Mouse (Mus musculus) lung, embryonic 14.5 days (tissue): Measurements from ENCODE around the gene Nat10. TPM values are rescaled to one million over a fixed set of nuclear protein-coding genes. Genes with fewer than 3 reads are reported as not detected.

Source experiments
- ATAC-seq: fragments of 200-750 bp; cut with Nextera tagmentation; 2 replicates; pipeline ENCODE4 v1.8.0; 2017; ENCODE audit warnings: mild to moderate bottlenecking, moderate TSS enrichment, moderate library complexity; ENCODE audit not compliant: insufficient read depth
- DNase-seq: peaks from one replicate; pipeline ENCODE4 v3.0.0-alpha.2; 2015
- H3K27ac ChIP-seq: fragments of 300-500 bp; sonication (generic); 2 replicates; pipeline ENCODE4 v1.5.1; 2014; ENCODE audit warnings: low read depth, mild to moderate bottlenecking, moderate library complexity
- H3K27me3 ChIP-seq: fragments of 300-500 bp; sonication (generic); 2 replicates; pipeline ENCODE4 v1.6.1; 2014; ENCODE audit warnings: low read length, control low read depth; ENCODE audit not compliant: insufficient read depth
- H3K36me3 ChIP-seq: fragments of 300-500 bp; sonication (generic); 2 replicates; pipeline ENCODE4 v1.6.1; 2014; ENCODE audit warnings: control low read depth; ENCODE audit not compliant: insufficient read depth
- H3K4me1 ChIP-seq: fragments of 300-500 bp; sonication (generic); 2 replicates; pipeline ENCODE4 v1.6.1; 2014; ENCODE audit warnings: antibody characterized with exemption, control low read depth; ENCODE audit not compliant: insufficient read depth
- H3K4me2 ChIP-seq: fragments of 300-500 bp; sonication (generic); 2 replicates; pipeline ENCODE4 v1.6.1; 2014; ENCODE audit warnings: mild to moderate bottlenecking
- H3K4me3 ChIP-seq: fragments of 300-500 bp; sonication (generic); 2 replicates; pipeline ENCODE4 v1.5.1; 2014; ENCODE audit warnings: low read depth, low read length
- H3K9ac ChIP-seq: fragments of 300-500 bp; sonication (generic); 2 replicates; pipeline ENCODE4 v1.6.1; 2014
- H3K9me3 ChIP-seq: fragments of 300-500 bp; sonication (generic); 2 replicates; pipeline ENCODE4 v1.6.1; 2016; ENCODE audit warnings: low read depth, low read length, control low read depth
- CTCF ChIP-seq: IDR thresholded peaks from 2 replicates; pipeline ENCODE4 v1.5.1; 2016; ENCODE audit warnings: antibody characterized with exemption, low read depth
- WGBS: fragments of 180-500 bp; shearing (Covaris S2); extraction: QIAGEN DNeasy Blood & Tissue Kit; methylation state at CpG from one replicate; pipeline ENCODE4 v1.1.7; 2014; 5-methylcytosine and 5-hydroxymethylcytosine counted together
- polyA plus RNA-seq: library from polyadenylated mRNA; unstranded; fragments of >200 nt; fragmentation: Nextera tagmentation; extraction: Ambion mirVana; gene quantifications from 2 replicates; pipeline ENCODE4 v1.2.1, GENCODE M21; 2014

Gene Nat10
- 31.7 and 35.6 TPM in 2 replicates for polyA plus RNA-seq

DNA sequence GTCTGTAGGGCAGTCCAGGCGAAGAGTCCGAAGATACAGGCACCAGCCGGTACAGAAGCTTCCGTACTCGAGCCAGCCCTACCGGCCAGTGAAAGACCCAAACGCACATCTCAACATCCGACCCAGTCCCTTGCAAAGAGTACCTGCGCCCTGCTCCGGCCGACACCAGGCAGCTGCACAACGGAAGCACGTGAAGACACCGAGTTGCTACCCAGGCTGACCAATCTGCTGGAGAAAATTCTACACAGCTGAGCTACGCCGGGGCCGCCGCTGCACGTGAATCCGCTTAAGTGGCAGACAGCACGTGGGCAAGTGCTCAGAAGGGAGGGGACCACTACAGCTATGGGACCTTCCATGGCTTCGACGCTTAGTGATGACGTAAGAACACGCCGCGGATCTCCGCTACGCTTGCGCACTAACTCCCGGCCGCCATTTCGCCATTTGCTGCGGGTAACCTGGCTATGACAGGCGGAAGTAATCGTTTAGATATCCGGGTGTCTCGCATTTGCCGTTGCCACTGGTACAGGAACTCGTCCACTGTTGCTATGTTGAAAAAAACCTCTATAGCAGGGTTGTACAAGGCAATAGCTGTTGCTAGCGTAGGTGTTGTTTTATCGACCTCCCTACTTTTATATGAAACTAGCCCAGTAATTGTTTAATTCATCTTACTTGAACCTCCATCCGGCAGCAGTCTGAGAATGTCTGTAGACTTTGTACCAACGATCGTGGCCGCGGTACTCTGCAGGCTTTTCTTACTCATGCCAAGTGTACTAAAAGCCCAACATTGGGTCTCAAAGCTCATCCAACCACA lies at the start of gene Nat10:
TSS of gene Nat10 (minus strand) at position 365 of the 811 bp plus-strand sequence.
- Histone ChIP-seq H3K27me3 (no peaks in the 10 kb centered on the region), H3K9me3 (no peaks in the 10 kb centered on the region), H3K36me3 (peaks cover 29% of the 10 kb centered on the region), H3K4me3 (peak within 1 kb of the TSS; percentile 73), H3K27ac (peak within 1 kb of the TSS; percentile 78), H3K4me2 (peak within 1 kb of the TSS; percentile 87), H3K9ac (peak within 1 kb of the TSS; percentile 61), H3K4me1 (peaks cover 6% of the 10 kb centered on the region; the same call in 1 of the 2 replicates)
- under 1% methylated on average over 47 of the region's 47 CpGs for WGBS
- TF ChIP-seq CTCF, result no peak
- ATAC-seq (peak; percentile 97), DNase-seq (peak; percentile 100)

DNA sequence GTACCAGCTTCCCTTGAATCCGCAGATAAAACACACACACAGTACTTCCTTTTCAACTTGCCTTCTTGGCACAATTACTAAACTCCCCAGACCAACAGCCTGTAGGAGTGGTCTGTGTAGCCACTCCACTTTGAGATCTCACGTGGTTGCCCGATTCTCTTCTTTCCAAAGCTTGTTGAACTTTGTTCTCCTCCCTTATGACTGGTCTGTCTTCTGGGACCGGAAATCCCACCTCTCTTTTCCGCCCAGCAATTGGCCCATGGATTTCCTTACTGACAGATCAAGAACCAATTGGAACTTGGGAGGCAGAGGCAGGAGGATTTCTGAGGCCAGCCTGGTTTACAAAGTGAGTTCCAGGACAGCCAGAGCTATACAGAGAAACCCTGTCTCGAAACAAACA lies 49.3 kb upstream of the Nat10 start:
- ATAC-seq, result no peak
- no peaks in the 10 kb centered on the region for H3K27me3 ChIP-seq

GRCm38 (mm10) chr2:103808466-103808865 lies 47.4 kb upstream of the Nat10 start:
- no peak overlapping the region for H3K4me3 ChIP-seq
- H3K4me2 ChIP-seq, result no peak overlapping the region
- no peak for TF ChIP-seq CTCF
- no peak overlapping the region for H3K27ac ChIP-seq
- no peaks in the 10 kb centered on the region for H3K36me3 ChIP-seq
- ATAC-seq (no peak), DNase-seq (no peak)
- H3K4me1 ChIP-seq, result no peaks in the 10 kb centered on the region
- no peaks in the 10 kb centered on the region for H3K9me3 ChIP-seq
- no peak overlapping the region for H3K9ac ChIP-seq
- H3K27me3 ChIP-seq, result no peaks in the 10 kb centered on the region

More for the DNA sequence above, 49.3 kb upstream of the Nat10 start:
- no peak for TF ChIP-seq CTCF
- H3K9ac ChIP-seq, result no peak overlapping the region
- H3K36me3 ChIP-seq, result no peaks in the 10 kb centered on the region
- no peaks in the 10 kb centered on the region for H3K9me3 ChIP-seq
- 86% methylated on average over 6 of the region's 6 CpGs for WGBS
- no peak overlapping the region for H3K27ac ChIP-seq
- no peak overlapping the region for H3K4me2 ChIP-seq
- no peaks in the 10 kb centered on the region for H3K4me1 ChIP-seq
- H3K4me3 ChIP-seq, result no peak overlapping the region
- no peak for DNase-seq

- DNase-seq (no peak), ATAC-seq (no peak)
- TF ChIP-seq CTCF, result no peak
- H3K9ac ChIP-seq, result no peak overlapping the region
- no peak overlapping the region for H3K4me3 ChIP-seq
- no peak overlapping the region for H3K27ac ChIP-seq
- no peaks in the 10 kb centered on the region for H3K4me1 ChIP-seq
- no peaks in the 10 kb centered on the region for H3K36me3 ChIP-seq
- WGBS, result 62% methylated on average over 5 of the region's 5 CpGs
- no peaks in the 10 kb centered on the region for H3K27me3 ChIP-seq
- no peaks in the 10 kb centered on the region for H3K9me3 ChIP-seq
- no peak overlapping the region for H3K4me2 ChIP-seq
These were observed 42.9 kb upstream of the Nat10 start for GRCm38 (mm10) chr2:103803770-103804530.

GRCm38 (mm10) chr2:103802422-103802821 lies 41.4 kb upstream of the Nat10 start:
- no peaks in the 10 kb centered on the region for H3K36me3 ChIP-seq
- no peak overlapping the region for H3K4me3 ChIP-seq
- H3K4me1 ChIP-seq, result no peaks in the 10 kb centered on the region
- no peaks in the 10 kb centered on the region for H3K27me3 ChIP-seq
- no peak overlapping the region for H3K27ac ChIP-seq
- H3K9me3 ChIP-seq, result no peaks in the 10 kb centered on the region
- ATAC-seq, result no peak
- TF ChIP-seq CTCF, result no peak
- no peak overlapping the region for H3K9ac ChIP-seq
- no peak overlapping the region for H3K4me2 ChIP-seq
- 86% methylated on average over 1 of the region's 1 CpGs for WGBS
- DNase-seq, result no peak

- 0 out of 2 replicates have a peak, but pooled peaks cover 5% of the 10 kb centered on the region for H3K4me1 ChIP-seq
- peak within 1 kb of the TSS; percentile 98 for H3K4me3 ChIP-seq
- no peak for TF ChIP-seq CTCF
- H3K9me3 ChIP-seq, result no peaks in the 10 kb centered on the region
- WGBS, result under 1% methylated on average over 33 of the region's 33 CpGs
- ATAC-seq (peak; percentile 96), DNase-seq (peak; percentile 95)
- H3K9ac ChIP-seq, result peak within 1 kb of the TSS; percentile 99
- H3K27ac ChIP-seq, result peak within 1 kb of the TSS; percentile 100
- peak within 1 kb of the TSS; percentile 72 for H3K4me2 ChIP-seq
- H3K36me3 ChIP-seq, result peaks cover 25% of the 10 kb centered on the region
- no peaks in the 10 kb centered on the region for H3K27me3 ChIP-seq
These were observed 36.5 kb upstream of the Nat10 start, which contains the start of gene Caprin1 for GRCm38 (mm10) chr2:103797491-103798009. Caprin1 (minus strand) TSS chr2:103797649.
